Mouse (Mus musculus) thymus, postnatal 36 days (tissue): ENCODE results near the gene Mfn2.

ENCODE experiments used
- DNase-seq, 2 experiments: peaks; one replicate each; pipeline ENCODE4 v3.0.0; 2022; ENCODE audit warnings: mixed read lengths in 2 of 2

Mfn2 gene

GRCm38 (mm10) chr4:147904313-147905089, at the start of gene Mfn2:
TSS of gene Mfn2 (minus strand) at chr4:147904704.
- peak; percentile 89 to 90 for DNase-seq

GRCm38 (mm10) chr4:147953590-147953989, 49.1 kb upstream of the Mfn2 start:
- DNase-seq, result no peak

GRCm38 (mm10) chr4:147947511-147947910, 43.0 kb upstream of the Mfn2 start:
- no peak for DNase-seq

- no peak for DNase-seq
Observed at GRCm38 (mm10) chr4:147943005-147943404, 38.5 kb upstream of the Mfn2 start.

- DNase-seq, result peak in 1 of 2 experiments; percentile 45
Observed at GRCm38 (mm10) chr4:147941045-147942020, 36.8 kb upstream of the Mfn2 start.

GRCm38 (mm10) chr4:147940576-147941044, 36.1 kb upstream of the Mfn2 start, which contains the start of gene 2510039O18Rik:
TSS of gene 2510039O18Rik (plus strand) at chr4:147940895.
- DNase-seq, result peak; percentile 83 to 88

GRCm38 (mm10) chr4:147940111-147940510, 35.6 kb upstream of the Mfn2 start:
- no peak for DNase-seq

GRCm38 (mm10) chr4:147938148-147939096, 33.9 kb upstream of the Mfn2 start:
- DNase-seq, result no peak

GRCm38 (mm10) chr4:147937486-147937885, 33.0 kb upstream of the Mfn2 start:
- no peak for DNase-seq

- no peak for DNase-seq
Observed at GRCm38 (mm10) chr4:147937021-147937420, 32.5 kb upstream of the Mfn2 start.

GRCm38 (mm10) chr4:147936331-147936954, 31.9 kb upstream of the Mfn2 start, which contains the start of gene Plod1:
TSS of gene Plod1 (minus strand) at chr4:147936767.
- DNase-seq, result peak; percentile 77 to 83

GRCm38 (mm10) chr4:147935904-147936303, 31.4 kb upstream of the Mfn2 start:
- DNase-seq, result no peak

GRCm38 (mm10) chr4:147934611-147935010, 30.1 kb upstream of the Mfn2 start:
- no peak for DNase-seq

GRCm38 (mm10) chr4:147934134-147934533, 29.6 kb upstream of the Mfn2 start:
- no peak for DNase-seq

- no peak for DNase-seq
Observed at GRCm38 (mm10) chr4:147930946-147931345, 26.4 kb upstream of the Mfn2 start.

GRCm38 (mm10) chr4:147928540-147928939, 24.0 kb upstream of the Mfn2 start:
- no peak for DNase-seq

- no peak for DNase-seq
Observed at GRCm38 (mm10) chr4:147928136-147928535, 23.6 kb upstream of the Mfn2 start.

GRCm38 (mm10) chr4:147927705-147928104, 23.2 kb upstream of the Mfn2 start:
- DNase-seq, result no peak

- no peak for DNase-seq
Observed at GRCm38 (mm10) chr4:147922341-147922740, 17.8 kb upstream of the Mfn2 start.

GRCm38 (mm10) chr4:147920973-147921372, 16.5 kb upstream of the Mfn2 start:
- DNase-seq, result no peak

GRCm38 (mm10) chr4:147918459-147919121, 14.1 kb upstream of the Mfn2 start:
- DNase-seq, result peak in 1 of 2 experiments; percentile 16
